Mouse (Mus musculus) layer of hippocampus, postnatal 14 days (tissue): Measurements from ENCODE around the gene Pspn. TPM values are rescaled to one million over a fixed set of nuclear protein-coding genes. Genes with fewer than 3 reads are reported as not detected.

Source experiments
- DNase-seq, 2 experiments: peaks; one replicate each; pipeline ENCODE4 v3.0.0; 2021 to 2022; ENCODE audit warnings: low spot score in 2 of 2, mixed read lengths in 1 of 2
- long read RNA-seq, 2 experiments: library from polyadenylated mRNA; stranded (forward); transcript quantifications; one replicate each; pipeline ENCODE4 v2.0.0; 2021
- total RNA-seq, 2 experiments: library from RNA; stranded (reverse); gene quantifications; 2 replicates each; pipeline ENCODE4 v1.2.3; 2021

Pspn gene
- total RNA-seq = not detected
- long read RNA-seq, experiment 1 = 0 reads
- long read RNA-seq, experiment 2 = 0 reads

DNA sequence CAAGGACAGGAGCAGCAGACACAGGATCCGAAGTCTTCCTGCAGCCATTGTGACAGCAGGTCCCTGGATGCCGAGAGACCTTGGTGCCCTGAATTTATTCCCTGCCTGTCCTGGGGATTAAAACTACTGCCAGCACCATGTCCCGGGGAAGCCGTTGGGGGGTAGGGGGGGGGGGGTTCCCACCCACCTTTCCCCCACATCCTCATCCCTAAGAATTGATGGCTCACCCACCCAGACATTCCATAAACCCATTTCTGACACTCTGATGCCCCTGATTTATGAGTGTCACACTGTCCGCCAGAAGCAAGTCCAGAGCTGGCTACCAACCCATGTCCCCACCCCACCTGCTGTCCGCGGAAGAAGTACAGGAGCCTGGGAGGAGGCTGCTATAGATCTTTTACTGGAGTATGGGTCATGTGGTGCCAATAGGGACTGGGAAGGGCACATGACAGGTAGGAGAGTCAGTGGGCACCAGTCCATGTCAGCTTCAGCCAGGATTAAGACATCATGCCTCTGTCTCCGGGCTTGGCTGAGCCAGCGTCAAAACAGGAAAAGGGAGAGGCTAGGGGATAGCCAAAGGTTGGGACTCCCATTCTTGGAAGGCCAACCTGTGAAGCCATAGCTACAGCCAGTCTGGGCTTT lies at the start of gene Pspn:
Pspn (minus strand) TSS at position 51 of the 642 bp plus-strand sequence.
- no peak for DNase-seq

GRCm38 (mm10) chr17:57048816-57049215 lies 49.0 kb upstream of the Pspn start:
- DNase-seq = peak in 1 of 2 experiments; percentile 49

DNA sequence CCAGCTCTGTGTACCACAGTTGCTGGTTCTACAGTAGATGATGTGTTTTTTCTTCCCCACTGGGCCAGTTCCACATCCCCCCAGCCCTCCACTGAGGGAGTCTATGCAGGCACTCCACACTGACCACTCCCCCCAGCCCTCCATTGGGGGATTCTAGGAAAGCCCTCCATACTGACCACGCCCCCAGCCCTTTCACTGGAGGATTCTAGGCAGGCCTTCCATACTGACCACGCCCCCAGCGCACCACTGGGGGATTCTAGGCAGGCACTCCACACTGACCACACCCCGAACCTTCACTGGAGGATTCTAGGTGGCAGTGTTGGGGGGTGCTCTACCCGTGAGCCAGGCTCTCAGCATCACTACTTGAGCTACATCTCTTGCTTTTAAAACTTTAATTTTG lies 47.6 kb upstream of the Pspn start:
- no peak for DNase-seq

DNA sequence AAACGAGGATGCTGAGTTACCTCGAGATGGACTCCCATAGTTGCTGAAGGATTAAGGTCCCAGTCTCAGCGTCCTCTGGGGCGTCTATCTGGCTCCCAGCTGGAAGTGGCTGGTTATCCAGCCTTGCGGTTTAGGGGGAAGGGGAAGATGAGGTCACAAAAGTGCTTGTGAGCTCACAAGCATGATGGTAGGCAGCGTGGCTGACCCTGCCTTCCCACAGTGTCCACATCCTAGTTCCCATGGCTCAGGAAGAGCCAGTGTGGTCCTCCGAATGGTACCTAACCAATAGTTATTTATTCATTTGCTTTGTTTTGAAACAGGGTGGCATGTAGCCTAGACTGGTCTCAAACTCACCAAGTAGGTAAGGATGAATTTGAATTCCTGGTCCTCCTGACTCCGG lies 41.7 kb upstream of the Pspn start, which contains the start of gene Slc25a41:
Slc25a41 (minus strand) TSS at position 101 of the 400 bp plus-strand sequence.
- no peak for DNase-seq

DNA sequence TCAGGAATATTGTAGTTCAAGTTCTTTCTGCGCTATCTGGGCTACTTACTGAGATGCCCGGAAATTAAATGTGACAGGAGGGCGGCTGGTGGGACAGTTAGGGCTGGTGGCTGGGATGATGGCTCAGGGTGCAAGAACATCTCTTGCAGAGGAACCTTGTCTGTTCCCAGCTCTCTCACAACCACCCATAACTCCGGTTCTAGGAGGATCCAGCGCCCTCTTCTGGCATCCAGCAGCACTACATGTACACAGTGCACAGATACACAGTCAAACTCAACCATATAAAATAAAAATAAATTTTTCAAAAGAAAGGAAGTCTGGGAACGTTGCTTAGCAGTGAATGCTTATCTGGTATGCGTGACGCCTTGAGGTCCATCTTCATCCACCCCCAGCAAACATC lies 39.2 kb upstream of the Pspn start:
- no peak for DNase-seq

- DNase-seq = no peak
These were observed 33.0 kb upstream of the Pspn start for GRCm38 (mm10) chr17:57032854-57033253.

- DNase-seq = peak; percentile 99 to 100
These were observed 32.0 kb upstream of the Pspn start for GRCm38 (mm10) chr17:57031661-57032420.

DNA sequence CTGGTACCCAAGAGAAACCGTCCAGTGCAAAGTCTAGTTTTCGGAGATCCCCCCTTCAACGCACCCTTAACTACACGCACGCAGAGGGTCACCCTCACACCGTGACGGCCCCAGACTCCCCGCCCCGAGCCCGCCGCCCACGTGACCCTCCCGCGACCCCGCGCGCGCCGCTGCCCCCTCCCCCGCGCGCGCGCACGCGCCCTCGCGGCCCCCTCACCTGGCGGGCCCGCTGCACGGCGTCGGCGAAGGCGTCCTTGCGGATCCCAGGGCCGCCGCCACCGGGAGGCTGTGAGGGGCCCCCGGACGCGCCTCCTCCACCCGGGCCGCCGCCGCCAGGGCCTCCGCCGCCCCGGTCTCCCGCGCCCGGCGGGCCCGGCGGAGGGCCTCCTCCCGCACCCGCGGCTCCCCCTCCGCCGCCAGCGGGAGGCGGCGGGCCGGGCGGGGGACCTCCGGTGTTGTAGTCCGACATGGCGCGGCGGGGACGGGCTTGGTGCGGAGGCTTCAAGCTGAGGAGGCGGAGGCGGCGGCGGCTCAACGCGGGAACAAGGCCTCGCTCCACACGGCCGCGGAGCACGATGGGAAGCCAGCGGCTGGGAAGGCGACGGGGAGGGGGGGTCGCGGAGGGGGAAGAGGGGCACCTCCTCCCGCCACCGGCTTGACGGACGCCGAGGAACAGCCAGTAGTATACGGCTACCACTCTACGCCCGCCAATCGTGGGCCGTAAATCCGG lies 31.3 kb upstream of the Pspn start, which contains the start of gene Khsrp:
Khsrp (minus strand) TSS at position 592 of the 730 bp plus-strand sequence.
- peak in 1 of 2 experiments; percentile 39 for DNase-seq

DNA sequence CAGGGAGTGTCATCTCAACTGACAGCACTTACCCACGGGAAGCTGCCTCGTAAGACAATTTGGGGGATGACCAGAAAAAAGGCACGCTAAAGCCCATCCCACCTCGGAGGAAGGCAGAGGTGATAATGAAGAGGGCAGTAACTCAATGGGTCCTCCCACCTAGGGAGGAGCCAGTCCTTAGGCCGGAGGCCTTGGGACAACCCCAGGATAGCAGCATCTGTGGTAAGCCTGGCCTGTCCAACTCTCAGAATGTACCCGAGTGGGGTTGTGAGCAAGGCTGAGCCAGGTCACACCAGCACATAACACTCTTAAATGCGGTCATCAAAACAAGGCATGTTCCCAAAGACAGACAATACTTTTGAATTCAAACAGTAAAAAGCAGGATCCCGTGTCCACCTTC lies 29.9 kb upstream of the Pspn start:
- DNase-seq = no peak

- DNase-seq = no peak
These were observed 27.7 kb upstream of the Pspn start for GRCm38 (mm10) chr17:57027471-57027870.

GRCm38 (mm10) chr17:57020960-57021359 lies 21.1 kb upstream of the Pspn start:
- no peak for DNase-seq

DNA sequence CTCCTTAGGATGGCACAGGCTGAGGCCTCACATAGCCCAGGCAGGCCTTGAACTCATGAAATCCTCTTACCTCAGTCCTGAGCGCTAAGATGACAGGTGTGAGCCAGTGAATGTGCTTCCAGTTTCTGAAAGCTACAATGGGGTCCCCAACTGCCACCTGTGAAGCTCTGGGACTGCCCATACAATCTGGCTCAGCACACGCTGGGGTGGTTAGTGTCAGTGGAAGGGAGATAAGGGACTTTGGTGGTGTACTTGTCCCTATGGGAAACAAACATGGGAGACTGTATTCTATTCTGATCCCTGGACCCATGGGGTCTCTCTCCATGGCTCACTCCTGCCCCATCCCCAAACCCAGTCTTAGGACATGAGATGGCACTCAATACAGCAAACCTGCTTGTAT lies 19.9 kb upstream of the Pspn start:
- no peak for DNase-seq

GRCm38 (mm10) chr17:57012245-57012795 lies 12.5 kb upstream of the Pspn start:
- DNase-seq = no peak

- DNase-seq = peak; percentile 93 to 98
These were observed 11.7 kb upstream of the Pspn start, which contains the start of the genes Gtf2f1 and Gm17949 for GRCm38 (mm10) chr17:57011236-57012141. Gene Gtf2f1 (minus strand): TSS chr17:57011288. Gene Gm17949 (plus strand): TSS chr17:57011469.

DNA sequence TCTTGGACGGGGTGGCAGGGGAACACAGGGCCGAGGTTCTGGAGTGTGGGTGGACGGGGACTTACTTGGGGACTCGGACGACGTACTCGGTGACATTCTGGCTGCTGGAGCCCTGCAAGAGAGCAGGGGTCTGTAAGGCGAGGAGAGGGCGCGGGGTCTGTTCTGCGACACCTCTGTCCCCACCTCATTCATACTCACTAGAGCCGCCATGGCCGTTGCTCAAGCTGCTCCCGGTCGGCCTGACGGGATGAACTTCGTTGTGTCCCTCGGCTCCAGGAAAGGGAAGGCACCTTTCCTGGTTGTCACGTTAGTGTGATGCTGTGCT lies 11.1 kb upstream of the Pspn start:
- no peak for DNase-seq

DNA sequence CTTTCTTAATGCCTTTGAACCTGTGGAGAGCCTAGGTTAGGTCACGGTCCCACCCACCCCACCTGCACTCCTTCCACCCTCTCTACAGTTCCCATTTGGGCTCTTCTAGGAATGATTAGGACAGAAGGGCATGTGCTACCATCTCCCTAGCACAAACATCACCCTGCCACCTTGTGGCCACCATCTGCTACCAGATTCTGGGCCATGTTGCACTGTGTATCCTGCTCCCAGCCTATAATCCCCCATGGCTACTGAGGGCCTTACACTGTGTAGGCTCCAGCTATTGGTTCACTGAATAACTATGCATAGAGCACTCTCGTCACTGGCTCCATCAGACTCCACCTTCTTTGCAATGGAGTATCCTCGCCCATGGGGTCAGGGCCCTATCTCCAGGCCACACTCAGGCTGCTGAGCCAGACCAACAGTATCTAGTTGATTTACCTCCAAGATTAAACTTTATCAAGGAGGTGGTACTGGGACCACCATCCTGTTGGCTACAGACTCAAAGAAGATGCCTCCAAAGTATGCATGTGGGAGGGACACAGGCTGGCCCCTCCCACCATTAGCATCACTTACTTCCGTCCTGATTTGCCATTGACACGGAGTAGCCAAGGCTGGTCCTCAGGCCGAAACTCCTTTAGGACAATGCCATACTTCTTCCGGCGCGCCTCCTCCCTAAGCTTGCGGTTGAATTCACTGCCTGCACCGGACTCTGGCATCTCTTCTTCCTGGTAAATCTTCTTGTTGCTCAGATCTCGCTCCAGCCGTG lies 7.5 kb upstream of the Pspn start:
- no peak for DNase-seq

GRCm38 (mm10) chr17:57003994-57004393 lies 4.2 kb upstream of the Pspn start:
- no peak for DNase-seq

DNA sequence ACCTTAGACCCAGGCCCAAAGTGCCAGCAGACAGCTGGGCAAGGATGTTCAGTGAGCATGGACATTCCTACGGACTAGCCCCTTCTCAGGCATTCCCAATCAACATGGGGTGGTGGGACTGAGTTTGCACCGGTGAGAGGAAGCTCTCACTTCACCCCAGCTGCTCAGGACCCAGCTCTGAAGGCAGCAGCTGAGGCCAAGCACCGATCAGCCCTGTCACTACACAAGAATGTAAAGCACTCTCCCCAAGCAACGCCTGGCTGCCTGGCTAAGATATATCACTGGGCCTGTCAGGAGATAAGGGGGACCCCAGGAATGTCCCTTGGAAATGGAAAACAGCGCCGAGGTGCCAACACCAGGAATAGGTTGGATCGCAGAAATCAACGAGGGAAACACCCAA lies 1.4 kb upstream of the Pspn start:
- no peak for DNase-seq

GRCm38 (mm10) chr17:56999414-56999813 lies 404 bp downstream of the Pspn start:
- DNase-seq = no peak
